Mouse (Mus musculus): ENCODE results near the gene Foxn3.

DNA sequence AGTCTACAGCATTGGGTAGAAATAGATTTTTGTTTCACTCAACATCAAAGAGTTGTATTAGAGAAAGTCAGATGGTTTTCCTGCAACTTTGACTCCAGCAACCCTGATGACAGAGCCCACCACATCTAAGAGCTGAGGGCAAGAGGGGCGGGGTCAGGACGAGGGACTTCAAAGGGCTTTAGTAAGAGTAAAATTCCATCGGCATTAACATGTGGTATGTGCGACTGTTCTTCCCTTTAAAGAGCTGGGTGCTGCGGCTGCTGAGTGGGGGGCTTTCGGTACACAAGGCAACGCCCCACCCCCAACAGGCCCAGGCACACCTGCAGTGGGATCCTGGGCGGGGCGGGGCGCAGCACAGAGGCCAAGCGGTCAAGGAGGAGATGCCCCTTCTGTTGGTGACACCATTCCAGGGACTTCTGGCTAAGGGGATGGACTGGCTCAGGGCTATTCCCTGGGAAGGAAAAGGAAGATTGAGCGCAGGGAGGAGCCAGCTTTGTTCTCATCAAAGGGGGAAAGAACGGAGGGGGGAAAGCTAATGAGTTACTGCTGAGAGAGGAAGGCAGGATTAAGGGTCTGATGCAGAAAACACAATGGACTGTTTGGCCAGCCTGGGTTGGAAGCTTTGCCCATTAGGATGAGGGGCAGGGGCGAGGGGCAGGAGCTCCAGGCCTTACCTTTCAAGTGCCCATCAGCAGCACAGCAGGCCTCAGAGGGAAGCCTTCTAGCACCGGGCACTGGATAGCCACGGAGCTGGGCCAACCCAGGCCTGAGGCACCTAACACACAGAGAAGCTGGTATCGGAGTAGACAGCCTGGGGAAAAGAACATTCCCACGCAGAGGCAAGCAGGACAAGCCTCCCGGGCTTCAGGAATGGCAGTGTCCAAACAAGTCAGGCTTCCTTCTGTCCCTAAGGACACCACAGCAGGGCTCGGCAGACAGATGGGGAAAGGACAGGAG is 233.8 kb downstream of the Foxn3 start:
- TF ChIP-seq POLR2A (IDR thresholded peaks at IDR 0.05; ENCODE audit: extremely low read depth, insufficient read depth, low read length) (no peak), CTCF (IDR thresholded peaks at IDR 0.05; ENCODE audit: low read depth, low read length) (no peak)

Measured in liver, adult 2 months (tissue).